Mouse (Mus musculus) thymus, adult 2 months (tissue): Measurements from ENCODE around the gene Krtdap. TPM values are rescaled to one million over a fixed set of nuclear protein-coding genes. Genes with fewer than 3 reads are reported as not detected.
"Not testable (repeated sequence)": the region's sequence is repeated elsewhere in the genome, so short reads cannot be mapped to it uniquely, and the experiment has no call there.

Experiments
- DNase-seq: peaks from one replicate; pipeline ENCODE4 v3.0.0; 2021
- H3K27ac ChIP-seq: fragments of 200-500 bp; 2 replicates; pipeline ENCODE4 v1.5.1; 2012; ENCODE audit warnings: low read length, control low read depth; ENCODE audit not compliant: control insufficient read depth, insufficient read depth
- H3K27me3 ChIP-seq: fragments of 200-500 bp; 2 replicates; pipeline ENCODE4 v1.6.1; 2012; ENCODE audit warnings: mild to moderate bottlenecking, low read length, moderate library complexity, mixed read lengths; ENCODE audit not compliant: control insufficient read depth, insufficient read depth
- H3K36me3 ChIP-seq: fragments of 200-500 bp; 2 replicates; pipeline ENCODE4 v1.6.1; 2012; ENCODE audit warnings: mild to moderate bottlenecking, low read length, moderate library complexity; ENCODE audit not compliant: control insufficient read depth, insufficient read depth
- H3K4me1 ChIP-seq: fragments of 200-500 bp; replicated peaks from 2 replicates; pipeline ENCODE4 v1.6.1; 2012; ENCODE audit warnings: low read length; ENCODE audit not compliant: control insufficient read depth, insufficient read depth
- H3K4me3 ChIP-seq: fragments of 200-500 bp; 2 replicates; pipeline ENCODE4 v1.5.1; 2012; ENCODE audit warnings: mild to moderate bottlenecking, low read length, control low read depth, moderate library complexity; ENCODE audit not compliant: control insufficient read depth, insufficient read depth
- CTCF ChIP-seq: fragments of 200-500 bp; IDR thresholded peaks from 2 replicates; pipeline ENCODE4 v1.5.1; 2012; ENCODE audit warnings: mild to moderate bottlenecking, control low read depth, low read length, moderate library complexity, borderline replicate concordance; ENCODE audit not compliant: control insufficient read depth, poor library complexity, insufficient read depth; ENCODE audit errors: extremely low read depth
- POLR2A ChIP-seq: fragments of 200-500 bp; IDR thresholded peaks from 2 replicates; pipeline ENCODE4 v1.6.1; 2012; ENCODE audit warnings: mild to moderate bottlenecking, low read length, control low read depth, moderate library complexity; ENCODE audit not compliant: control insufficient read depth, poor library complexity, insufficient read depth; ENCODE audit errors: extremely low read depth
- WGBS: fragments of 180-500 bp; shearing (Covaris S2); methylation state at CpG from one replicate; pipeline ENCODE4 v1.1.7; 2018; 5-methylcytosine and 5-hydroxymethylcytosine counted together
- polyA plus RNA-seq: library from polyadenylated mRNA; depleted of rRNA; stranded (reverse); fragments of >200 nt; gene quantifications from 2 replicates; pipeline ENCODE4 v1.2.3, GENCODE M21; 2012

The Krtdap gene
- polyA plus RNA-seq, 1 experiment: 18.3 TPM

- no peak overlapping the region for H3K4me3 ChIP-seq
- 32% methylated on average over 6 of the region's 6 CpGs for WGBS
These were observed 32.4 kb downstream of the Krtdap start for GRCm38 (mm10) chr7:30820131-30820530.

GRCm38 (mm10) chr7:30820854-30821445 is 33.3 kb downstream of the Krtdap start:
- H3K4me3 ChIP-seq: no peak overlapping the region
- WGBS: 3% methylated on average over 7 of the region's 7 CpGs
- H3K36me3 ChIP-seq: no peaks in the 10 kb centered on the region
- no peak for TF ChIP-seq POLR2A
- no peak for TF ChIP-seq CTCF
- peak; percentile 21 for DNase-seq
- peaks cover 17% of the 10 kb centered on the region for H3K4me1 ChIP-seq
- H3K27me3 ChIP-seq: no peaks in the 10 kb centered on the region
- H3K27ac ChIP-seq: no peak overlapping the region

More at GRCm38 (mm10) chr7:30820131-30820530, 32.4 kb downstream of the Krtdap start:
- Histone ChIP-seq H3K4me1 (peaks cover 17% of the 10 kb centered on the region), H3K27ac (no peak overlapping the region), H3K36me3 (no peaks in the 10 kb centered on the region), H3K27me3 (no peaks in the 10 kb centered on the region)
- no peak for DNase-seq
- TF ChIP-seq CTCF: no peak

- no peaks in the 10 kb centered on the region for H3K36me3 ChIP-seq
- H3K27me3 ChIP-seq: no peaks in the 10 kb centered on the region
- no peak overlapping the region for H3K4me3 ChIP-seq
- TF ChIP-seq CTCF (no peak), POLR2A (no peak)
- 33% methylated on average over 5 of the region's 5 CpGs for WGBS
- no peak for DNase-seq
- peaks cover 17% of the 10 kb centered on the region for H3K4me1 ChIP-seq
- H3K27ac ChIP-seq: no peak overlapping the region
These were observed 33.8 kb downstream of the Krtdap start for GRCm38 (mm10) chr7:30821532-30821931.

GRCm38 (mm10) chr7:30823675-30824074 is 36.0 kb downstream of the Krtdap start, which contains the start of gene Ffar2:
TSS of gene Ffar2 (minus strand) at chr7:30823775.
- Histone ChIP-seq H3K27ac (no peak within 1 kb of the TSS), H3K4me3 (no peak within 1 kb of the TSS), H3K4me1 (peaks cover 17% of the 10 kb centered on the region), H3K27me3 (no peaks in the 10 kb centered on the region), H3K36me3 (no peaks in the 10 kb centered on the region)
- no peak for TF ChIP-seq POLR2A
- TF ChIP-seq CTCF: no peak
- 98% methylated on average over 18 of the region's 18 CpGs for WGBS
- no peak for DNase-seq

GRCm38 (mm10) chr7:30824306-30824705 is 36.6 kb downstream of the Krtdap start:
- H3K36me3 ChIP-seq: no peaks in the 10 kb centered on the region
- 97% methylated on average over 3 of the region's 3 CpGs for WGBS
- no peaks in the 10 kb centered on the region for H3K27me3 ChIP-seq
- no peak for DNase-seq
- no peak for TF ChIP-seq CTCF
- no peak overlapping the region for H3K4me3 ChIP-seq
- H3K4me1 ChIP-seq: peaks cover 17% of the 10 kb centered on the region
- no peak overlapping the region for H3K27ac ChIP-seq

- WGBS: 87% methylated on average over 10 of the region's 10 CpGs
- no peaks in the 10 kb centered on the region for H3K36me3 ChIP-seq
- H3K27ac ChIP-seq: no peak overlapping the region
- peaks cover 1% of the 10 kb centered on the region for H3K4me1 ChIP-seq
- H3K4me3 ChIP-seq: no peak overlapping the region
- DNase-seq: no peak
- TF ChIP-seq CTCF (no peak), POLR2A (no peak)
- H3K27me3 ChIP-seq: no peaks in the 10 kb centered on the region
These were observed 39.0 kb downstream of the Krtdap start for GRCm38 (mm10) chr7:30826660-30827059.

GRCm38 (mm10) chr7:30828871-30829270 is 41.2 kb downstream of the Krtdap start:
- not testable (repeated sequence) for H3K27me3 ChIP-seq, DNase-seq, H3K36me3 ChIP-seq, H3K4me1 ChIP-seq, H3K27ac ChIP-seq, H3K4me3 ChIP-seq
